Mouse (Mus musculus): ENCODE data around the gene Gm42517. TPM values are rescaled to one million over a fixed set of nuclear protein-coding genes. Genes with fewer than 3 reads are reported as not detected.

The Gm42517 gene
- total RNA-seq, 4 experiments from 2014 or later, result 0.35 to 0.56 (median 0.41) TPM

DNA sequence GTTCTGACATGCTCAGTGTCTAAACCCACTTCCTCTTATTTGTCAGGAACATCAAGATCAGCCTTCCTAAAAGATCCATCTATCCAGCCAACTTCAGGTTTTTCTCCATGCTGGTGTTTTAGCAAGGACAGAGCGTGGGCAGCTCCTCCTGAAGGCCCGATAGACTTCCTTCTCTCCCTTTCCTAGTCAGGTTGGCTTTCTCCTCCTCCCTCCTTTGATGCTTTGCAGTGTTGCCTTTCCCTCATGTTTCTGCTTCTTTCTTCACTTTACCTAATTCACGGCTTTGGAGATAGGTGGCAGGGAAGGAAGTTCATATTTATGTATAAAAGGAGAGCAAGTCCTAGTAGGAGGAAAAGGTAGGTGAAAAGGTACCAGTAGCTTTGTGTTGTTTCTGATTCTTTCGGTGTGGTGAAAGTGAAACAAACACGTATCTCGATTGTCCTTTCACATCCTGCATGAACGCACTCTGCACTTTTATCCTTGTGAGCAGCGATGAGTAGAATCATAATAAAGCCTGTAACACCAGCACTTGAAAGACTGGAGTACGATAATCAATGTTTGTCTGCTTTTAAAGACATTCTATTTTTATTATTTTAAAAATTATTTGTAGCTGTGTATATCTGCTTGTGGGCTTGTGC lies 18.1 kb downstream of the Gm42517 start:
- no peak for DNase-seq (ENCODE audit: low spot score in 2 of 2)

DNA sequence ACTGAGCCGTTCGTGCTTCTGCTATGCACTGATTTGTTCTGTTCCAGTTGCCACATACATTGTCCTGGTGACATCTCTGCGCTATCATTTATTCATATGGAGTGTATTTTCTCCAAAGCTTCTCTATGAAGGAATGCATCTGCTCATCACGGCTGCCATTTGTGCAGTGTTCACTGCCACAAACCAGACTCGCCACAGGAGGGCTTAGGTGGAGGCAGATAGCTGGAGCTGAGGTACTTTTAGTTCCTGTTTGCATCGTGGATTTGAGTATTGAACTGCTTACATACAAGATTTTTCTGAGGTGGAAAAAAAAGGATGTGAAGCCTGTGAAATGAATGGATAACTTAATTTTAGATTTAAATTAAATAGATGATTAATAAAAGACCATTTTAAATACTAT lies 19.9 kb downstream of the Gm42517 start:
- DNase-seq (ENCODE audit: low spot score in 2 of 2), result no peak

GRCm38 (mm10) chr5:108345313-108346071 lies 22.2 kb downstream of the Gm42517 start:
- no peak for DNase-seq (ENCODE audit: low spot score in 2 of 2)

- DNase-seq (ENCODE audit: low spot score in 2 of 2), result no peak
Observed at GRCm38 (mm10) chr5:108343680-108344170, 24.0 kb downstream of the Gm42517 start.

DNA sequence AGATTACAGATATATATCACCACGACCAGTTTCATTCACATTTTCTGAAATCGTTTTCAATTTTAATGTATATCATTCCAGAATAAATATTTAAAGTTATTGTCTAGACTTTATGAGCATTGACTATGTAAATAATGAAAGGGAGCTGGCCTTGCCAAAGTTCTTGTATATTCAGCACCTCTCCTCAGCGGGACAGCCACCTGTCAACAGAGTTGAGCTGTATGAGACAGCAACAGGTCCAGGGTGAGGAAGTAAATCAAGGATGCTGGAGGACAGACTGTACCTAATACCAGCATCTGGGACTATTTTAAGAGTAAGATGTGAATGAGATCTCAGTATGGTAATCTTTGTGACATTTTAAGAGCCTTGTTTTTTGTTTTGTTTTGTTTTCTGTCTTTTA lies 29.7 kb downstream of the Gm42517 start:
- DNase-seq (ENCODE audit: low spot score in 2 of 2), result no peak

DNA sequence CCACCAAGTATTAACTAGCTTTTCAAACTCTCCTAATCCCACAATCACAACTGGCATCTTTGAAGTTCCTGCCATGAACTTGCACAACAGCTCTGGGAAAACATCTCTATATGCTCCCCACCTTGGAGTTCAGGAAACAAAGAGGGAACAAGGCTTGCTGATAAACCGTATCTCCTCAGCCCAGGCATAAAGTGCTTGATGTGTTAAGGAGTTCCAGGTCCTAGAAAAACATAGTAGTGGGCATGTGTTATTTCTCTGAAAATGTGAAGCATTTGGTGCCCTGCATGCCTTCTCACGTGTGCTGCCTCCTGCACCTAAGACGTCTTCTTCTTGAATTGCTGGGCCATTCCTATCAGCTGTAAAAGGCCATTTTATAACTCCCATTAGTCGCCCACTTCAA lies 30.3 kb downstream of the Gm42517 start:
- DNase-seq (ENCODE audit: low spot score in 2 of 2), result no peak

DNA sequence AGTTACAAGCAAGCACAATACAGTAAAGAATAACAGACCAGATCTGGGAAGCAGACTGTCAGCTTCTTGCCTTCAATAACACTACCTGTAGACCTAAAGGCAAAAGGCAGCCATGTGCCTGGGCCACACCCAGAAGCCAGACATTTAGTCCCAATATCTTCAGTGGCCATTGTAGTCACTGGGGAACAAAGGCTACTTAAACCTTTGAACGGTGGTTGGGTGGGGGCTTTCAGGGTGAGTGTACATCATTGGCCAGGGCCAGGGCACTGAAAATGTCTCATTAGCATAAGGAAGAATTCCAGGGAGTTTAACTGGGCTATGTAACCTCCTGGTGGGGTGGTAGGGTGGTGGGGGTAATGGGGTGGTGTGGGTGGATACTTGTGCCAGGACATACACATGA lies 36.7 kb downstream of the Gm42517 start:
- no peak for DNase-seq (ENCODE audit: low spot score in 2 of 2)

Other genes starting within 250 kb of the Gm42517 start
- 10 to 100 TPM; 22.9 to 31.5 (median 26.8) TPM for gene Tmed5, start 235.3 kb downstream of the Gm42517 start, total RNA-seq (2022)
- under 1 TPM in 1 of 4 experiments, not detected in 3; 0.17 TPM for gene Ccdc18, start 235.0 kb downstream of the Gm42517 start, total RNA-seq (2022)
- gene Dr1, start 99.0 kb downstream of the Gm42517 start, total RNA-seq (2022), result 10 to 100 TPM; 15.2 to 18.5 (median 16.9) TPM
- gene Pigg, start 55.3 kb downstream of the Gm42517 start, total RNA-seq (2022), result 1 to 10 TPM; 3.3 to 4.3 (median 4.2) TPM
- not detected for gene Pde6b, start 20.5 kb upstream of the Gm42517 start, total RNA-seq (2022)
- gene Atp5k, start 66.5 kb upstream of the Gm42517 start, total RNA-seq (2022), result 100 to 1,000 TPM; 265 to 675 (median 469) TPM
- 1 to 10 TPM; 1.6 to 2.3 (median 1.8) TPM for gene Mfsd7a, start 81.0 kb upstream of the Gm42517 start, total RNA-seq (2022)
- 10 to 100 TPM; 28.4 to 38.8 (median 33.3) TPM for gene Pcgf3, start 93.3 kb upstream of the Gm42517 start, total RNA-seq (2022)
- not detected for gene Cplx1, start 182.1 kb upstream of the Gm42517 start, total RNA-seq (2022)